Mouse (Mus musculus) MEL (cell line): ENCODE measurements around the gene Cdk12. TPM values are rescaled to one million over a fixed set of nuclear protein-coding genes. Genes with fewer than 3 reads are reported as not detected.

Experiments used
- DNase-seq: peaks from one replicate; pipeline ENCODE4 v3.0.0; 2011; ENCODE audit warnings: low read depth, low spot score
- H3K27ac ChIP-seq: 2 replicates; pipeline ENCODE4 v1.5.1; 2012; ENCODE audit warnings: low read depth, mild to moderate bottlenecking, control low read depth, low read length, moderate library complexity; ENCODE audit not compliant: control insufficient read depth
- H3K27me3 ChIP-seq, 2 experiments: fragments of 150-350 bp in 1 of 2; sonication (generic) in 1 of 2; 2 replicates each; pipeline ENCODE4 v1.6.1; 2012; ENCODE audit warnings: low read length in 2 of 2, mild to moderate bottlenecking in 2 of 2, improper control_type of control experiment in 1 of 2, moderate library complexity in 1 of 2; ENCODE audit not compliant: insufficient read depth in 2 of 2, control insufficient read depth in 1 of 2
- H3K36me3 ChIP-seq, 2 experiments: 2 replicates each; pipeline ENCODE4 v1.6.1; 2012 to 2014; ENCODE audit warnings: low read length in 2 of 2, improper control_type of control experiment in 1 of 2, inconsistent platforms in 1 of 2, mild to moderate bottlenecking in 1 of 2; ENCODE audit not compliant: insufficient read depth in 2 of 2, control insufficient read depth in 1 of 2
- H3K4me1 ChIP-seq, 2 experiments: fragments of 150-350 bp in 1 of 2; sonication (generic) in 1 of 2; 2 replicates each; pipeline ENCODE4 v1.6.1; 2012; ENCODE audit warnings: low read length in 2 of 2, improper control_type of control experiment in 1 of 2, mild to moderate bottlenecking in 1 of 2; ENCODE audit not compliant: insufficient read depth in 2 of 2, control insufficient read depth in 1 of 2
- H3K4me3 ChIP-seq, 2 experiments: fragments of 150-350 bp in 1 of 2; sonication (generic) in 1 of 2; 2 replicates each; pipeline ENCODE4 v1.5.1; 2012; ENCODE audit warnings: low read depth in 2 of 2, low read length in 2 of 2, mild to moderate bottlenecking in 2 of 2, moderate library complexity in 2 of 2, control low read depth in 1 of 2, improper control_type of control experiment in 1 of 2; ENCODE audit not compliant: control insufficient read depth in 1 of 2, insufficient read depth in 1 of 2
- H3K79me2 ChIP-seq: 2 replicates; pipeline ENCODE4 v1.6.1; 2012; ENCODE audit warnings: mild to moderate bottlenecking, low read length, moderate library complexity; ENCODE audit not compliant: control insufficient read depth, poor library complexity, insufficient read depth
- H3K9ac ChIP-seq: 2 replicates; pipeline ENCODE4 v1.6.1; 2012; ENCODE audit warnings: low read depth, mild to moderate bottlenecking, control low read depth, low read length, moderate library complexity; ENCODE audit not compliant: control insufficient read depth, poor library complexity, severe bottlenecking
- H3K9me3 ChIP-seq: fragments of 150-350 bp; sonication (generic); replicated peaks from 2 replicates; pipeline ENCODE4 v1.6.1; 2012; ENCODE audit warnings: mild to moderate bottlenecking, low read length, improper control_type of control experiment, moderate library complexity; ENCODE audit not compliant: insufficient read depth
- BHLHE40 ChIP-seq: IDR thresholded peaks from 2 replicates; pipeline ENCODE4 v1.6.1; 2012; ENCODE audit warnings: low read depth, mild to moderate bottlenecking, inconsistent platforms, low read length, improper control_type of control experiment, borderline replicate concordance
- CHD2 ChIP-seq: IDR thresholded peaks from 2 replicates; pipeline ENCODE4 v1.6.1; 2011; ENCODE audit warnings: low read length, improper control_type of control experiment
- E2F4 ChIP-seq: IDR thresholded peaks from 2 replicates; pipeline ENCODE4 v1.6.1; 2011; ENCODE audit warnings: low read depth, low read length, improper control_type of control experiment, borderline replicate concordance
- ELF1 ChIP-seq: IDR thresholded peaks from 2 replicates; pipeline ENCODE4 v1.6.1; 2014; ENCODE audit warnings: low read depth, mild to moderate bottlenecking, inconsistent platforms, low read length, improper control_type of control experiment, moderate library complexity
- EP300 ChIP-seq, 2 experiments: IDR thresholded peaks; 2 replicates each; pipeline ENCODE4 v1.6.1; 2011; ENCODE audit warnings: improper control_type of control experiment in 2 of 2, low read length in 2 of 2, low read depth in 1 of 2, mild to moderate bottlenecking in 1 of 2
- ETS1 ChIP-seq: IDR thresholded peaks from 2 replicates; pipeline ENCODE4 v1.6.1; 2012; ENCODE audit warnings: low read depth, mild to moderate bottlenecking, inconsistent platforms, low read length, improper control_type of control experiment, moderate library complexity
- GABPA ChIP-seq: IDR thresholded peaks from 2 replicates; pipeline ENCODE4 v1.6.1; 2012; ENCODE audit warnings: low read depth, mild to moderate bottlenecking, inconsistent platforms, low read length, improper control_type of control experiment, moderate library complexity
- JUND ChIP-seq: IDR thresholded peaks from 2 replicates; pipeline ENCODE4 v1.6.1; 2011; ENCODE audit warnings: low read depth, mild to moderate bottlenecking, improper control_type of control experiment, low read length
- KAT2A ChIP-seq: conservative IDR thresholded peaks from 2 replicates; pipeline ENCODE4 v1.6.1; 2012; ENCODE audit warnings: low read depth, low read length, improper control_type of control experiment, inconsistent platforms
- MAFK ChIP-seq: IDR thresholded peaks from 2 replicates; pipeline ENCODE4 v1.6.1; 2011; ENCODE audit warnings: low read depth, mild to moderate bottlenecking, low read length, improper control_type of control experiment, borderline replicate concordance
- MAX ChIP-seq: IDR thresholded peaks from 2 replicates; pipeline ENCODE4 v1.6.1; 2011; ENCODE audit warnings: low read length, improper control_type of control experiment
- MXI1 ChIP-seq: IDR thresholded peaks from 2 replicates; pipeline ENCODE4 v1.6.1; 2011; ENCODE audit warnings: mild to moderate bottlenecking, low read depth, low read length, improper control_type of control experiment
- MYC ChIP-seq: IDR thresholded peaks from 2 replicates; pipeline ENCODE4 v1.6.1; 2011; ENCODE audit warnings: low read depth, mild to moderate bottlenecking, low read length, improper control_type of control experiment, moderate library complexity
- NELFE ChIP-seq: IDR thresholded peaks from 2 replicates; pipeline ENCODE4 v1.6.1; 2011; ENCODE audit warnings: low read depth, low read length, improper control_type of control experiment
- POLR2A ChIP-seq, 2 experiments: IDR thresholded peaks; 2 replicates each; pipeline ENCODE4 v1.6.1; 2011 to 2012; ENCODE audit warnings: low read length in 2 of 2, mild to moderate bottlenecking in 2 of 2, control low read depth in 1 of 2, improper control_type of control experiment in 1 of 2, low read depth in 1 of 2, moderate library complexity in 1 of 2; ENCODE audit not compliant: control insufficient read depth in 1 of 2, insufficient read depth in 1 of 2, poor library complexity in 1 of 2
- POLR2AphosphoS5 ChIP-seq: IDR thresholded peaks from 2 replicates; pipeline ENCODE4 v1.6.1; 2012; ENCODE audit warnings: low read depth, borderline replicate concordance, mild to moderate bottlenecking, inconsistent platforms, low read length, moderate library complexity, mixed read lengths
- RAD21 ChIP-seq: IDR thresholded peaks from 2 replicates; pipeline ENCODE4 v1.6.1; 2011; ENCODE audit warnings: mild to moderate bottlenecking, low read depth, low read length, improper control_type of control experiment
- SIN3A ChIP-seq: IDR thresholded peaks from 2 replicates; pipeline ENCODE4 v1.6.1; 2012; ENCODE audit warnings: low read length, improper control_type of control experiment, inconsistent platforms
- USF1 ChIP-seq: IDR thresholded peaks from 2 replicates; pipeline ENCODE4 v1.6.1; 2014; ENCODE audit warnings: low read depth, mild to moderate bottlenecking, inconsistent platforms, low read length, improper control_type of control experiment, moderate library complexity
- ZC3H11A ChIP-seq: IDR thresholded peaks from 2 replicates; pipeline ENCODE4 v1.6.1; 2012; ENCODE audit warnings: low read depth, mild to moderate bottlenecking, inconsistent platforms, low read length, improper control_type of control experiment
- ZMIZ1 ChIP-seq: IDR thresholded peaks from 2 replicates; pipeline ENCODE4 v1.6.1; 2012; ENCODE audit warnings: low read depth, mild to moderate bottlenecking, inconsistent platforms, low read length, improper control_type of control experiment, moderate library complexity
- polyA plus RNA-seq, 2 experiments: library from polyadenylated mRNA; stranded (reverse) in 1 of 2; unstranded in 1 of 2; fragments of >175 nt in 1 of 2; fragments of >200 nt in 1 of 2; gene quantifications; 2 replicates each; pipeline versions ENCODE4 v1.2.1 to v1.2.4; 2012; ENCODE audit warnings: low replicate concordance in 2 of 2, low read depth in 1 of 2; ENCODE audit not compliant: insufficient read length in 2 of 2, insufficient read depth in 1 of 2, missing spikeins in 1 of 2
- total RNA-seq: library from RNA; depleted of rRNA; stranded (reverse); fragments of 300-350 nt; gene quantifications from 2 replicates; pipeline ENCODE4 v1.2.3, GENCODE M21; 2012

The Cdk12 gene
- total and polyA plus RNA-seq, 3 experiments, result 34.3 to 45.5 (median 34.6) TPM

DNA sequence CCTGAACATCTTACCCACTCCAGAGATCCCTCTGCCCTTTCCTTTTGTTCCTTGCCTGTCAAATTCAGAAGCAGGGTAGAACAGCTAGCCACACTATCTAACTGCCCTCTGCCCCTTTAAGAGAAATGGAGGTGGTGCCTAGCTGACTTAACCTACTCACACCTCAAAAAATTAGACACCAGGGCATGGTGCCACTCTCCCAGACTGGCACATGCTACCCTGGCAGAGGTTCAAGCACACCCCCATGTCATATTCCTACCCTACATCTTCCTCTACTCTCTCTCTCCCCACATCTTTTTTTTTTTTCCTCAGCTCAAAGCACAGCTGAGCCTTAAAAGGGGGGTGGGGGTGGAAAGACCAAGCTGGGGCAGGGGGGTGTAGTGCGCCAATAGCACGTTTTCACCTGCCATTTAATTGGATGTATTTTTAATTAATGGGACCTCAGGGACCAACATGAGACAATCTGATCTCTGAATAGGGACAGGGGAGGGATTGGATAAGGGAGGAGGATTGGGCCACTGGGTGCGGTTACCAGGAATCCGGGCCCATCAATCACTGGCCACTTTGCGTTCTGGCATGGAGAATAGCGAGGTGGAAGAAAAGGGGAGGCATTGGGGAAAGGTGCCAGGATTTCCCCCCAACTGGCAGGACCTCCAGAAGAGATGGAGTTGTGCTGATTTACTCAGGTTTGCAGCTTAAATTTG, 64.0 kb downstream of the Cdk12 start:
- Histone ChIP-seq H3K9me3 (no peaks in the 10 kb centered on the region), H3K4me3 (no peak overlapping the region), H3K4me1 (no peaks in the 10 kb centered on the region), H3K9ac (no peak overlapping the region), H3K36me3 (peaks cover 0 to 30% of the 10 kb centered on the region in 2 experiments; a peak in 2 of 4 replicates), H3K27ac (no peak overlapping the region), H3K79me2 (no peaks in the 10 kb centered on the region), H3K27me3 (no peaks in the 10 kb centered on the region)
- TF ChIP-seq NELFE (no peak), POLR2AphosphoS5 (no peak), ZC3H11A (no peak), EP300 (IDR thresholded peaks at IDR 0.05; ENCODE audit: low read depth in 1 of 2, low read length in 2 of 2) (no peak), KAT2A (no peak), MAX (no peak), GABPA (no peak), JUND (no peak), ELF1 (no peak), ZMIZ1 (no peak)
- DNase-seq, result no peak

DNA sequence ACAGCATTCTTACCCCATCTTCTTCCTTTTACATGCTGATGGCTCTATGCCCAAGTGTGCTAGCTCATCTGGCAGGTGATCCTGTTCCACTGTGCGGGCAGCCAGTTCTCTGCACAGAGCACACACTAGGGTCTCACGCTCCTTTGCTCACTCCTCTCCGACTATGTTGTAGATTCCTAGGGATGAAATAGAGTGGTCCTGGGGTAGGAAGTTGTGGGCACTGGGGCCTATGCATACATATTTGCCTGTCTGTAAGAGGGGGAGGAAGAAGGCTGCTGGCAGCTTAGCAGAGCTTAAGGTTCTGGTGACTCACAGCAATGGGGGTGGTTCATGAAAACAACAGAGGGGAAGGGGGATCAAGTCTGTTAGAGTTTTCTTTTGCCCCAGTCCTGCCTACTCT, 67.2 kb downstream of the Cdk12 start:
- H3K79me2 ChIP-seq, result no peaks in the 10 kb centered on the region
- no peaks in the 10 kb centered on the region for H3K4me1 ChIP-seq
- no peaks in the 10 kb centered on the region for H3K27me3 ChIP-seq
- no peak for DNase-seq
- H3K4me3 ChIP-seq, result no peak overlapping the region
- TF ChIP-seq SIN3A (no peak), MAFK (no peak), ZMIZ1 (no peak), EP300 (IDR thresholded peaks at IDR 0.05; ENCODE audit: low read depth in 1 of 2, low read length in 2 of 2) (no peak), MXI1 (no peak), MYC (no peak), POLR2A (IDR thresholded peaks at IDR 0.05; ENCODE audit: control insufficient read depth in 1 of 2, insufficient read depth in 1 of 2, low read depth in 1 of 2, low read length in 2 of 2, poor library complexity in 1 of 2) (no peak), USF1 (no peak), BHLHE40 (no peak), RAD21 (no peak), E2F4 (no peak), CHD2 (no peak), ZC3H11A (no peak), ETS1 (no peak)
- TF ChIP-seq, all 39 proteins: peak for 0
- Histone ChIP-seq H3K9me3 (no peaks in the 10 kb centered on the region), H3K27ac (no peak overlapping the region), H3K9ac (no peak overlapping the region), H3K36me3 (peaks cover 0 to 26% of the 10 kb centered on the region in 2 experiments; a peak in 2 of 4 replicates)
